Mouse (Mus musculus): ENCODE results near the gene Insig2. TPM values are rescaled to one million over a fixed set of nuclear protein-coding genes. Genes with fewer than 3 reads are reported as not detected.

Insig2 gene
- total RNA-seq, 1 experiment: 24.9 TPM

DNA sequence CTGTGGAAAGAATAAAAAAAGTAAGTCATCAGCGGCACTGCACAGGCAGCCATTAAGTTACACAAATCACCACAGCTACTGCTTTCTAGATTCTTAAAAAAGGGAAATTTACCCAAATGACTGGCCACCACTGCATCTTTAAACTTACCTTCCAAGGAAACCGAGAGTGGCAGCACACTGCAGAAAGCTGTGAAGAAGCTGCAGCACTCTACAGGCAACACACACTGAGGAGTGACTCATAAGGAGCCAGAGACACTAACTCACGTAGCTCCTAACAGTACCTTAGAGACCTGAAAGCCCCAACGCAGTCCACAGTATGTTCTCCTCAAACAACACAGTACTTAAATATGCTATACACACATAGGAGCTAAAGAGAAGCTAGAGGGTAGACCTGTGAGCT is 20.1 kb downstream of the Insig2 start:
- in situ Hi-C loops (cut with MboI; ENCODE audit: low sequenced_read_pairs in 2 of 2, unreplicated experiment in 2 of 2): no loop called here

DNA sequence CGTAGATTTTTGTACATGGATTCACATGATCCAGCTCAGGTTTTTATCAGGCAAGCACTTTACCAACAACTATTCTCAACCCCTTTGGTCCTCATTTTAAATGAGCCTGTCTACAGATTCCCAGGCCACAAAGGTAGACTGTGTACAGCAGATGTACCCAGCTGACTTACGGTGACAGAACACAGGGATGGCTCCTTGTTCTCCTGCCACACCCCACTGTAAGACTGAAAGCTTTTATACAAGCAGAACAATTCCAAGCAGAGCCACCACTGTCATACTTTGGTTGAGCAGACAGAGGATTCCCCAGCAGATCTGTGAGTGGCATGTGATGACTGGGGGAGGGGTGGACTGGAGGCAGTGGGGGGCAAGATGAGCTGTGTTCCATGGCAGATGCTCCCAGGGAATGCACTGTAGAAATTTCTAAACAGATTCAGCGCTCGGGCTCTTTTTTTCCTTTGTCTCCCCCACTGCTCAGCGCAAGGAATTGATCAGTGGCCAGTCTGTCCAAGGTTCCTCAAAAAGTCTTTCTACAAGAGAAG is 35.6 kb downstream of the Insig2 start:
- Histone ChIP-seq H3K4me3 (ENCODE audit: insufficient read depth in 1 of 2, low read depth in 1 of 2, low read length in 2 of 2, poor library complexity in 1 of 2, severe bottlenecking in 1 of 2) (no peak overlapping the region), H3K27ac (ENCODE audit: insufficient read depth, low read depth, low read length, poor library complexity, severe bottlenecking) (no peak overlapping the region), H3K9ac (ENCODE audit: insufficient read depth, low read depth, low read length, poor library complexity, severe bottlenecking) (no peak overlapping the region), H3K4me1 (ENCODE audit: control insufficient read depth in 2 of 2, insufficient read depth in 2 of 2, low read length in 2 of 2, poor library complexity in 1 of 2) (no peaks in the 10 kb centered on the region), H3K36me3 (ENCODE audit: control insufficient read depth, insufficient read depth, low read length, poor library complexity, severe bottlenecking) (no peaks in the 10 kb centered on the region), H3K9me3 (ENCODE audit: control insufficient read depth, insufficient read depth, low read depth, low read length) (no peaks in the 10 kb centered on the region)
- in situ Hi-C loops (cut with MboI; ENCODE audit: low sequenced_read_pairs in 2 of 2, unreplicated experiment in 2 of 2): no loop called here
- TF ChIP-seq CHD2 (IDR thresholded peaks at IDR 0.05; ENCODE audit: low read depth, low read length) (no peak), HCFC1 (IDR thresholded peaks at IDR 0.05; ENCODE audit: borderline replicate concordance, insufficient read depth, low read length) (no peak), ZC3H11A (IDR thresholded peaks at IDR 0.05; ENCODE audit: borderline replicate concordance, low read depth, low read length) (no peak), MAFK (IDR thresholded peaks at IDR 0.05; ENCODE audit: insufficient read depth, low read depth, low read length) (no peak), ZNF384 (IDR thresholded peaks at IDR 0.05; ENCODE audit: low read depth, low read length) (no peak)
- no peak for DNase-seq (ENCODE audit: low read depth, low spot score)

More for the DNA sequence above, 20.1 kb downstream of the Insig2 start:
- H3K36me3 ChIP-seq (ENCODE audit: control insufficient read depth, insufficient read depth, low read length, poor library complexity, severe bottlenecking): peaks cover 1% of the 10 kb centered on the region; the same call in 1 of the 2 replicates
- DNase-seq (ENCODE audit: low read depth, low spot score): no peak
- no peak overlapping the region for H3K27ac ChIP-seq (ENCODE audit: insufficient read depth, low read depth, low read length, poor library complexity, severe bottlenecking)
- TF ChIP-seq MAFK (IDR thresholded peaks at IDR 0.05; ENCODE audit: insufficient read depth, low read depth, low read length): no peak
- TF ChIP-seq ZNF384 (IDR thresholded peaks at IDR 0.05; ENCODE audit: low read depth, low read length): no peak
- TF ChIP-seq CHD2 (IDR thresholded peaks at IDR 0.05; ENCODE audit: low read depth, low read length): no peak
- no peak for TF ChIP-seq HCFC1 (IDR thresholded peaks at IDR 0.05; ENCODE audit: borderline replicate concordance, insufficient read depth, low read length)
- no peak for TF ChIP-seq ZC3H11A (IDR thresholded peaks at IDR 0.05; ENCODE audit: borderline replicate concordance, low read depth, low read length)
- H3K4me1 ChIP-seq (ENCODE audit: control insufficient read depth in 2 of 2, insufficient read depth in 2 of 2, low read length in 2 of 2, poor library complexity in 1 of 2): no peaks in the 10 kb centered on the region; a peak in 1 of 4 replicates
- no peaks in the 10 kb centered on the region for H3K9me3 ChIP-seq (ENCODE audit: control insufficient read depth, insufficient read depth, low read depth, low read length)
- H3K9ac ChIP-seq (ENCODE audit: insufficient read depth, low read depth, low read length, poor library complexity, severe bottlenecking): no peak overlapping the region
- H3K4me3 ChIP-seq (ENCODE audit: insufficient read depth in 1 of 2, low read depth in 1 of 2, low read length in 2 of 2, poor library complexity in 1 of 2, severe bottlenecking in 1 of 2): no peak overlapping the region

DNA sequence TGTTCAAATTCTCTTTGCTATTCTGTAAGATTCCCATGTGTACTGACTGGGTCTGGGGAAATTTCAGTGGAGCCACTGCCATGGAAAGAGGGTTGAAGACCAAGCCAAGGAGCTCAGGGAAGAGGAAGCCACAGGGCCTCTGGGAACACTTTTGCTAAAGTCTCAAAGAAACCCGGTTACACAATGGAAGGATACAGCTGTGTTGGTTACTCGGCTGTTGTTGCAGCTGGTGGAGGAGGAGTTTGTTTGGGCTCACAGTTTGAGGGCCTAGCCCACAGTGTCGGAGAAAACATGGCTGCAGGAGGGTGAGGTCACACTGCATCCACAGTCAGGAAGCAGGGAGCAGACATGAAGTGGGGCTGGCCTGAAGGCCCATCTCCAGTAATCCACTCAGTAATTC is 38.8 kb downstream of the Insig2 start:
- H3K9me3 ChIP-seq (ENCODE audit: control insufficient read depth, insufficient read depth, low read depth, low read length): no peaks in the 10 kb centered on the region

DNA sequence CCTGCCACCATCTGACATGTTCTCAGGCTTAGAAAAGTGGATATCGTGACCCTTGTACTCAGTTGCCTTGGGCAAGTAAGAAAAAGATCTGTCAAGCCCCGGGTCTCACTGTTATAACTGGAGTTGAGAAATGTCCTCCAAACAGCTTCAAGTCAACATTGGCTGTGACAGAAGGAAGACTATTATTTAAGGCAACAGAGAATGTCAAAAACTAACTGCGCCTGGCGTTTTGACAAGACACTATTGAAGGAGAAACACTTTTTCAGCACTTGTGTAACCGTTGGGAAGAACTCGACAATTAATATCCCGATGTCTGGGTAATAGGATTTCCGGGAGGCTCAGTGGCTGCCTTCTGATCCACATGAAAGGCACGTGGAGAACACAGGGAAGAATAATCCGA is 41.5 kb downstream of the Insig2 start:
- no peak overlapping the region for H3K9ac ChIP-seq (ENCODE audit: insufficient read depth, low read depth, low read length, poor library complexity, severe bottlenecking)
- TF ChIP-seq ZC3H11A (IDR thresholded peaks at IDR 0.05; ENCODE audit: borderline replicate concordance, low read depth, low read length): no peak
- TF ChIP-seq CHD2 (IDR thresholded peaks at IDR 0.05; ENCODE audit: low read depth, low read length): no peak
- no peak for TF ChIP-seq MAFK (IDR thresholded peaks at IDR 0.05; ENCODE audit: insufficient read depth, low read depth, low read length)
- no peak for TF ChIP-seq HCFC1 (IDR thresholded peaks at IDR 0.05; ENCODE audit: borderline replicate concordance, insufficient read depth, low read length)
- DNase-seq (ENCODE audit: low read depth, low spot score): no peak
- no peaks in the 10 kb centered on the region for H3K36me3 ChIP-seq (ENCODE audit: control insufficient read depth, insufficient read depth, low read length, poor library complexity, severe bottlenecking)
- no peaks in the 10 kb centered on the region for H3K4me1 ChIP-seq (ENCODE audit: control insufficient read depth in 2 of 2, insufficient read depth in 2 of 2, low read length in 2 of 2, poor library complexity in 1 of 2)
- no peak overlapping the region for H3K4me3 ChIP-seq (ENCODE audit: insufficient read depth in 1 of 2, low read depth in 1 of 2, low read length in 2 of 2, poor library complexity in 1 of 2, severe bottlenecking in 1 of 2)
- H3K27ac ChIP-seq (ENCODE audit: insufficient read depth, low read depth, low read length, poor library complexity, severe bottlenecking): no peak overlapping the region
- H3K9me3 ChIP-seq (ENCODE audit: control insufficient read depth, insufficient read depth, low read depth, low read length): no peaks in the 10 kb centered on the region
- in situ Hi-C loops (cut with MboI; ENCODE audit: low sequenced_read_pairs in 2 of 2, unreplicated experiment in 2 of 2): no loop called here

More for the DNA sequence above, 38.8 kb downstream of the Insig2 start:
- Histone ChIP-seq H3K4me1 (ENCODE audit: control insufficient read depth in 2 of 2, insufficient read depth in 2 of 2, low read length in 2 of 2, poor library complexity in 1 of 2) (no peaks in the 10 kb centered on the region), H3K27ac (ENCODE audit: insufficient read depth, low read depth, low read length, poor library complexity, severe bottlenecking) (no peak overlapping the region), H3K36me3 (ENCODE audit: control insufficient read depth, insufficient read depth, low read length, poor library complexity, severe bottlenecking) (no peaks in the 10 kb centered on the region), H3K9ac (ENCODE audit: insufficient read depth, low read depth, low read length, poor library complexity, severe bottlenecking) (no peak overlapping the region), H3K4me3 (ENCODE audit: insufficient read depth in 1 of 2, low read depth in 1 of 2, low read length in 2 of 2, poor library complexity in 1 of 2, severe bottlenecking in 1 of 2) (no peak overlapping the region)
- DNase-seq (ENCODE audit: low read depth, low spot score): no peak
- no peak for TF ChIP-seq ZC3H11A (IDR thresholded peaks at IDR 0.05; ENCODE audit: borderline replicate concordance, low read depth, low read length)
- no peak for TF ChIP-seq MAFK (IDR thresholded peaks at IDR 0.05; ENCODE audit: insufficient read depth, low read depth, low read length)
- no peak for TF ChIP-seq HCFC1 (IDR thresholded peaks at IDR 0.05; ENCODE audit: borderline replicate concordance, insufficient read depth, low read length)
- no peak for TF ChIP-seq CHD2 (IDR thresholded peaks at IDR 0.05; ENCODE audit: low read depth, low read length)
- no peak for TF ChIP-seq ZNF384 (IDR thresholded peaks at IDR 0.05; ENCODE audit: low read depth, low read length)
- in situ Hi-C loops (cut with MboI; ENCODE audit: low sequenced_read_pairs in 2 of 2, unreplicated experiment in 2 of 2): no loop called here

DNA sequence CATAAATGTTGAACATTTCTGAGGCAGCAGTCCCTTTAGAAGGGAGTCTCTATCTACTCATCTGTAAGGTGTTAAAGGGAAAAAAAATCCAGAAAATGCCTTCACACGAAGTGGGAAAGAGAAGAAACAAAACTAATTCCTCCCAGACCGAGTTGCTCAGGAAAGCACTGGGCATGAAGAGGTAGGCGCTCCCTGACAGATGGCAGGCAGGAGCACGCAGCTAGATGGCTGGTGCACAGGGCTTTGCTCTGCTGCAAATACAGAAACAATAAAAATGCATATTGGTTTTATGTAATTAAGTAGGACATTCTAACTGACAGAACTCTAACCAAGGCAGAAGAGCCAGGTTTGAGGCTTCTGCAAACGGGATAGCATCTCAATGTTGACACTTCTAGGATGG is 42.0 kb downstream of the Insig2 start:
- no peak for TF ChIP-seq HCFC1 (IDR thresholded peaks at IDR 0.05; ENCODE audit: borderline replicate concordance, insufficient read depth, low read length)
- no peak for TF ChIP-seq MAFK (IDR thresholded peaks at IDR 0.05; ENCODE audit: insufficient read depth, low read depth, low read length)
- no peak for TF ChIP-seq CHD2 (IDR thresholded peaks at IDR 0.05; ENCODE audit: low read depth, low read length)
- TF ChIP-seq ZC3H11A (IDR thresholded peaks at IDR 0.05; ENCODE audit: borderline replicate concordance, low read depth, low read length): no peak
- no peak for TF ChIP-seq ZNF384 (IDR thresholded peaks at IDR 0.05; ENCODE audit: low read depth, low read length)
- Histone ChIP-seq H3K36me3 (ENCODE audit: control insufficient read depth, insufficient read depth, low read length, poor library complexity, severe bottlenecking) (no peaks in the 10 kb centered on the region), H3K4me3 (ENCODE audit: insufficient read depth in 1 of 2, low read depth in 1 of 2, low read length in 2 of 2, poor library complexity in 1 of 2, severe bottlenecking in 1 of 2) (no peak overlapping the region), H3K9ac (ENCODE audit: insufficient read depth, low read depth, low read length, poor library complexity, severe bottlenecking) (no peak overlapping the region), H3K27ac (ENCODE audit: insufficient read depth, low read depth, low read length, poor library complexity, severe bottlenecking) (no peak overlapping the region), H3K4me1 (ENCODE audit: control insufficient read depth in 2 of 2, insufficient read depth in 2 of 2, low read length in 2 of 2, poor library complexity in 1 of 2) (no peaks in the 10 kb centered on the region), H3K9me3 (ENCODE audit: control insufficient read depth, insufficient read depth, low read depth, low read length) (no peaks in the 10 kb centered on the region)
- in situ Hi-C loops (cut with MboI; ENCODE audit: low sequenced_read_pairs in 2 of 2, unreplicated experiment in 2 of 2): no loop called here
- DNase-seq (ENCODE audit: low read depth, low spot score): no peak
